Mouse (Mus musculus) testis, adult 2 months (tissue): ENCODE measurements around the gene Larp1. TPM values are rescaled to one million over a fixed set of nuclear protein-coding genes. Genes with fewer than 3 reads are reported as not detected.

Source experiments
- H3K27ac ChIP-seq: fragments of 200-500 bp; 2 replicates; pipeline ENCODE4 v1.5.1; 2012; ENCODE audit warnings: low read depth, low read length; ENCODE audit not compliant: control insufficient read depth, insufficient read depth
- H3K27me3 ChIP-seq: fragments of 200-500 bp; 2 replicates; pipeline ENCODE4 v1.6.1; 2012; ENCODE audit warnings: mild to moderate bottlenecking, low read length, moderate library complexity; ENCODE audit not compliant: control insufficient read depth, insufficient read depth
- H3K36me3 ChIP-seq: fragments of 200-500 bp; 2 replicates; pipeline ENCODE4 v1.6.1; 2012; ENCODE audit warnings: mild to moderate bottlenecking, low read length; ENCODE audit not compliant: control insufficient read depth, insufficient read depth
- H3K4me1 ChIP-seq: fragments of 200-500 bp; 2 replicates; pipeline ENCODE4 v1.6.1; 2012; ENCODE audit warnings: low read length; ENCODE audit not compliant: control insufficient read depth, insufficient read depth
- H3K4me3 ChIP-seq: fragments of 200-500 bp; 2 replicates; pipeline ENCODE4 v1.5.1; 2012; ENCODE audit warnings: low read depth, mild to moderate bottlenecking, low read length, moderate library complexity, mixed read lengths; ENCODE audit not compliant: control insufficient read depth
- CTCF ChIP-seq: fragments of 200-500 bp; IDR thresholded peaks from 2 replicates; pipeline ENCODE4 v1.5.1; 2012; ENCODE audit warnings: low read depth, mild to moderate bottlenecking, inconsistent platforms, low read length, moderate library complexity; ENCODE audit not compliant: control insufficient read depth, insufficient read depth, insufficient replicate concordance
- POLR2A ChIP-seq: fragments of 200-500 bp; IDR thresholded peaks from 2 replicates; pipeline ENCODE4 v1.6.1; 2012; ENCODE audit warnings: low read depth, mild to moderate bottlenecking, inconsistent platforms, low read length, moderate library complexity; ENCODE audit not compliant: control insufficient read depth
- polyA plus RNA-seq: library from polyadenylated mRNA; depleted of rRNA; stranded (reverse); fragments of >200 nt; gene quantifications from 2 replicates; pipeline ENCODE4 v1.2.3, GENCODE M21; 2012

Gene Larp1
- polyA plus RNA-seq, 1 experiment, result 129 TPM

DNA sequence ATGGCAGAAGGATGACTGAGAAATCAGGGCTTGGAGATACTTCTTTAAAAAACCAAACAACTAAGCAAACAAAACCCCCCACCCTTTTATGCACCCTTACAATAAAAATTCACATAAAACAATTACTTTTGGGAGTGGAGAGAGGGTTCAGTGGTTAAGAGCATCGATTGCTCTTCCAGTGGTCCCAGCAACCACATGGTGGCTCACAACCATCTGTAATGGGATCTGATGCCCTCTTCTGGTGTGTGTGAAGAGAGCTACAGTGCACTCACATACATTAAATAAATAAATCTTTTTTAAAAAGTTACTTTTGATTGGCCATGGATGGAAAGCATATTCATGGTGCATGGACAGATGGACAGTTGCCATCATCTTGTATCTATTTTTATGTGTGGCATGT is 3.8 kb downstream of the Larp1 start:
- peaks cover 11% of the 10 kb centered on the region for H3K4me1 ChIP-seq

DNA sequence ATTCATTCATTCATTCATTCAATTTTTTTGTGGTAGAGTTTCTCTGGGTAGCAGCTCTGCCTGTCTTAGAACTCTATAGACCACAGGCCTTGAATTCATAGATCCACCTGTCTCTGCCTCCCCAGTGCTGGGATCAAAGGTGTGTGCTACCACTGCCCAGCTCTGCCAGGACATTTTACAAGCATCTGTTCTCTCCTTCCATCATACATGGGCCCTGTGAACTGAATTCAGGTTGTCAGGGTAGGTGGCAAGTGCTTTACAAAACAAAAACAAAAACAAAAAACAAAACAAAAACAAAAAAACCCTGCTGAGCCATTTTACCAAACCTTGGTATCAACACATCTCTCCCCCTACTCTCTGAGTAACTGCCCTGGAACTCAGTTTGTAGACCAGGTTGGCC is 4.2 kb downstream of the Larp1 start:
- no peak overlapping the region for H3K4me3 ChIP-seq
- TF ChIP-seq POLR2A (no peak), CTCF (no peak)
- H3K36me3 ChIP-seq, result no peaks in the 10 kb centered on the region
- no peaks in the 10 kb centered on the region for H3K27me3 ChIP-seq
- H3K4me1 ChIP-seq, result peaks cover 11% of the 10 kb centered on the region
- H3K27ac ChIP-seq, result no peak overlapping the region

More for the DNA sequence above, 3.8 kb downstream of the Larp1 start:
- H3K27ac ChIP-seq, result no peak overlapping the region
- H3K4me3 ChIP-seq, result no peak overlapping the region
- no peaks in the 10 kb centered on the region for H3K27me3 ChIP-seq
- H3K36me3 ChIP-seq, result no peaks in the 10 kb centered on the region
- TF ChIP-seq POLR2A (no peak), CTCF (no peak)

DNA sequence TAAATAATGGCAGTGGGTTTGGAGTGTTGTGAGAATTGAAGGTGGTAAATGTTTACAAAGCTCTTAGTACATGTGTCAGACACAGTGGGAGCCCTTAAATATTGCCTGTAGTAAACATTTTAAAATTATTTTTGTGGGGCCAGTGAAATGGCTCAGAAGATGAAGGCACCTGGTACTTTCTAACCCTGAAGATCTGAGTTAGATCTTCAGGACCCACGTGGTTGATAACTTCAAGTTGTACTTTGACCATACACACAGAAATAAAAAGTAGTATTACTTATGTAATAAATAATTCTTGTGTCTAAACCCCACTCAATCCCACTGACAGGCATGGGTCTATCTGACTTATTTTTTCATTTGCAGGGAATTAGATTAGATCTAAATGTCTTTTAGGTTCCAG is 5.7 kb downstream of the Larp1 start:
- Histone ChIP-seq H3K4me3 (no peak overlapping the region), H3K27me3 (no peaks in the 10 kb centered on the region), H3K27ac (no peak overlapping the region), H3K4me1 (peaks cover 11% of the 10 kb centered on the region), H3K36me3 (no peaks in the 10 kb centered on the region)
- TF ChIP-seq CTCF, result no peak
- no peak for TF ChIP-seq POLR2A

DNA sequence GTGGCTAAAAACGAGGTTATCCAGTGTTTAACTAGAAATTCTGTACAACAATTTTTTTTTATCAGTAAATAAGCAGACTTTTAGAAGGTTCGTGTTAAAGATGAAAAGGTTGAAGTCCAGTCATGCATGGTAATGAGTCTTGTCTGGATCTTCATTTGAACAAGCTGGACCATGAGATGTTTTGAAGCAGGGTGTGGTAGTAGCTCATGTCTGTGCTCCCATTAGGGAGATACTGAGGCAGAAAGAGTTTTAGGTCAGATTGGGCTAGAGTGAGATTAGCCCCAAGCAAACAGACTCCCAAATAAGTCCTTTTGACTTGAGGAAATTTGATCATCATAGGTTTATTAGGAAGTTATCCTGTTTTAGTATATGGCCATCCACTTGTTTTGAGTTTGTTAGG is 6.5 kb downstream of the Larp1 start:
- no peak overlapping the region for H3K27ac ChIP-seq
- no peak for TF ChIP-seq CTCF
- no peak for TF ChIP-seq POLR2A
- H3K4me3 ChIP-seq, result no peak overlapping the region
- no peaks in the 10 kb centered on the region for H3K27me3 ChIP-seq
- H3K4me1 ChIP-seq, result peaks cover 11% of the 10 kb centered on the region
- H3K36me3 ChIP-seq, result no peaks in the 10 kb centered on the region

DNA sequence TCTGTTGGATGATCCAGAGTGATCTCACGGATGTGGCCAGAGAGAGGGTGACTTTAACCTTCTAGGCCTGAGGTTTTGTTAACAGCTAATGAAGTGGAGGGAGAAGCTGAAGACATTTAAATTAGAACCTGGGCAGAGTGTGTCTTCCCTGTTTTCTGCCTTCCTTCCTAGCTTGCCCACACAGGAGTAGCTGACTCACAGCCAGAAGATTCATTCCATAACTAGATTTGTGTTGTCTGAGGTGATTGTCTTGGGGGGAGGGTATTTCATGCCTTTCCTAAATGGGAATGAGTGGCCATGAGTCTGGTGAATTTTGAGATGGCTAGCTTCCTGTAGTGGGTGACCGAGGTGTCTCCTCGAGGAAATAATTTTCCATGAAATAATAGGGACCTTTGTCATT is 7.5 kb downstream of the Larp1 start:
- TF ChIP-seq POLR2A (no peak), CTCF (no peak)
- Histone ChIP-seq H3K4me3 (no peak overlapping the region), H3K27ac (no peak overlapping the region), H3K36me3 (no peaks in the 10 kb centered on the region), H3K27me3 (no peaks in the 10 kb centered on the region), H3K4me1 (peaks cover 11% of the 10 kb centered on the region)

DNA sequence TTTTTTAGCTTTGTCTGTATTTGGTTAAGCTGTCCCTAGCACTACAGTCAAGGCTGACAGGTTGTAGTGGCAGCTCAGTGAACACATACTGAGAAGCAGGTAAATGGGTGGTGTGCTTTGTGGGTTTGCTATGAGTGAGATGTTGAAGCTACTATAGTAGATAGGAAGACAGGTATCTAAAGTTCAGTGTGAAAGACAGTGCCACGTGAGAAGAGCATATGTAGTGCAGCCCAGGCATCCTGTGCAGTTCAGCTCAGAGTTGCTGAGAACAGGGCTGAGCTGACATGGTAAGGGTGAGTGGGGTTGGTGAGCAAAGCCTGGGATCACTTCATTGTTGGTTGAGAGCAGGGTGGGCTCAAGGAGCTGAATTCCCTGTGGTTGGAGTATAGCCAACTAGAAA is 8.6 kb downstream of the Larp1 start:
- Histone ChIP-seq H3K4me3 (no peak overlapping the region), H3K4me1 (peaks cover 6% of the 10 kb centered on the region), H3K27me3 (no peaks in the 10 kb centered on the region), H3K36me3 (no peaks in the 10 kb centered on the region), H3K27ac (no peak overlapping the region)
- TF ChIP-seq POLR2A (no peak), CTCF (no peak)

DNA sequence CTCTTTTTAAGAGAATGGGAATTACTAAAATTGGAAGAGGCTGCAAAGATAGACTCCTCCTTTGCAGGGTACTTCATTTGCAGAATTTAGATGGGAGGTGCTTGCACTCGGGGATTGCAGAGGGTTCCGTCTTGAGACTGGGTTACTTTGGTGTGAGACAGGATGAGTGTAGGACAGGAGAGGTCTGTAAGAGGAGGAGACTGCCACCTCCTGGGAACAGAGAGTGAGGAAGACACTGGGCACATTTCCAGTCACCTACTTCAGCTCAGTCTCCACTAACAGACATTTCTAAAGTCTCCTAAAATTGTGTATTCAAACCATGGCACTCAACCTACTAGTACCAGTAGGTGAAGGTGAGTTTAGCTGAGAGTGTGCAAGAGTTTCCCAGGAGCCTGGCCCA is 9.4 kb downstream of the Larp1 start:
- Histone ChIP-seq H3K36me3 (no peaks in the 10 kb centered on the region), H3K4me3 (no peak overlapping the region), H3K27ac (no peak overlapping the region), H3K4me1 (peaks cover 6% of the 10 kb centered on the region), H3K27me3 (no peaks in the 10 kb centered on the region)
- no peak for TF ChIP-seq CTCF
- no peak for TF ChIP-seq POLR2A

DNA sequence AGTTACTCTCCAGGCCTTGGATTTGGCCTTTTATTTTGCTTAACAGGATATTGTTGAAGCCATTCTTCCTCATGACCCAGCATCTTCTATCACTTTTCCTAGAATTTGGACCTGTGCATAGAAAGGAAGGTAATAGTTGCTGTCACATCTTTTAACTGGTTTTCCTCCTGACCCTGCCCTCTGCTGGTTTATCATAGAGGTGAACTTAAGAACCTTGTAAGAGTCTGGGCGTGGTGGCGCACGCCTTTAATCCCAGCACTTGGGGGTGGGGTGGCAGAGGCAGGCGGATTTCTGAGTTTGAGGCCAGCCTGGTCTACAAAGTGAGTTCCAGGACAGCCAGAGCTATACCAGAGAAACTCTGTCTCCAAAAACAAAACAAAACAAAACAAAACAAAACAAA is 9.8 kb downstream of the Larp1 start:
- Histone ChIP-seq H3K27ac (no peak overlapping the region), H3K36me3 (no peaks in the 10 kb centered on the region), H3K27me3 (no peaks in the 10 kb centered on the region), H3K4me3 (no peak overlapping the region), H3K4me1 (peaks cover 6% of the 10 kb centered on the region)
- TF ChIP-seq POLR2A, result no peak
- TF ChIP-seq CTCF, result no peak
